Mouse (Mus musculus) embryonic facial prominence, embryonic 13.5 days (tissue): ENCODE results near the gene Mtus2. TPM values are rescaled to one million over a fixed set of nuclear protein-coding genes. Genes with fewer than 3 reads are reported as not detected.
A peak's percentile ranks its signal among the peaks of the same experiment; 100 is the strongest.

Experiments
- ATAC-seq: fragments of 200-750 bp; cut with Nextera tagmentation; 2 replicates; pipeline ENCODE4 v1.8.0; 2017; ENCODE audit warnings: low read depth; ENCODE audit not compliant: insufficient number of reproducible peaks, insufficient read depth, low FRiP score, low TSS enrichment
- H3K27ac ChIP-seq: fragments of 300-500 bp; sonication (generic); 2 replicates; pipeline ENCODE4 v1.5.1; 2015; ENCODE audit warnings: moderate library complexity, mild to moderate bottlenecking, inconsistent platforms
- H3K27me3 ChIP-seq: fragments of 300-500 bp; sonication (generic); 2 replicates; pipeline ENCODE4 v1.6.1; 2015; ENCODE audit warnings: mild to moderate bottlenecking, inconsistent platforms
- H3K36me3 ChIP-seq: fragments of 300-500 bp; sonication (generic); 2 replicates; pipeline ENCODE4 v1.6.1; 2015; ENCODE audit warnings: mild to moderate bottlenecking, inconsistent platforms
- H3K4me1 ChIP-seq: fragments of 300-500 bp; sonication (generic); 2 replicates; pipeline ENCODE4 v1.6.1; 2015; ENCODE audit warnings: inconsistent platforms
- H3K4me2 ChIP-seq: fragments of 300-500 bp; sonication (generic); 2 replicates; pipeline ENCODE4 v1.6.1; 2015; ENCODE audit warnings: moderate library complexity, mild to moderate bottlenecking, inconsistent platforms
- H3K4me3 ChIP-seq: fragments of 300-500 bp; sonication (generic); 2 replicates; pipeline ENCODE4 v1.5.1; 2015; ENCODE audit warnings: mild to moderate bottlenecking, inconsistent platforms
- H3K9ac ChIP-seq: fragments of 300-500 bp; sonication (generic); 2 replicates; pipeline ENCODE4 v1.6.1; 2015; ENCODE audit warnings: mild to moderate bottlenecking, inconsistent platforms
- H3K9me3 ChIP-seq: fragments of 300-500 bp; sonication (generic); 2 replicates; pipeline ENCODE4 v1.6.1; 2016; ENCODE audit warnings: inconsistent platforms
- WGBS: fragments of 180-500 bp; shearing (Covaris S2); methylation state at CpG from one replicate; pipeline ENCODE4 v1.1.7; 2015; ENCODE audit warnings: mixed read lengths; 5-methylcytosine and 5-hydroxymethylcytosine counted together
- polyA plus RNA-seq: library from polyadenylated mRNA; unstranded; fragments of >200 nt; fragmentation: Nextera tagmentation; extraction: Ambion mirVana; gene quantifications from 2 replicates; pipeline ENCODE4 v1.2.1, GENCODE M21; 2015

Gene Mtus2
- polyA plus RNA-seq, 1 experiment from 2014 or later: 8.1 TPM

- WGBS: 94% methylated on average over 6 of the region's 6 CpGs
- no peak for ATAC-seq
- H3K4me2 ChIP-seq: no peak overlapping the region
Observed at GRCm38 (mm10) chr5:148357168-148357567, 400.0 kb downstream of the Mtus2 start.

GRCm38 (mm10) chr5:148359131-148359530 lies 402.0 kb downstream of the Mtus2 start:
- H3K36me3 ChIP-seq: no peaks in the 10 kb centered on the region
- peaks cover 22% of the 10 kb centered on the region for H3K4me1 ChIP-seq
- H3K27me3 ChIP-seq: no peaks in the 10 kb centered on the region
- WGBS: 87% methylated on average over 11 of the region's 11 CpGs
- no peak overlapping the region for H3K4me3 ChIP-seq
- H3K4me2 ChIP-seq: no peak overlapping the region
- no peak overlapping the region for H3K27ac ChIP-seq
- no peak for ATAC-seq
- H3K9me3 ChIP-seq: no peaks in the 10 kb centered on the region
- no peak overlapping the region for H3K9ac ChIP-seq

More at GRCm38 (mm10) chr5:148357168-148357567, 400.0 kb downstream of the Mtus2 start:
- Histone ChIP-seq H3K27me3 (no peaks in the 10 kb centered on the region), H3K9me3 (no peaks in the 10 kb centered on the region), H3K36me3 (no peaks in the 10 kb centered on the region), H3K4me1 (peaks cover 18% of the 10 kb centered on the region), H3K4me3 (no peak overlapping the region), H3K27ac (no peak overlapping the region), H3K9ac (no peak overlapping the region)

- H3K4me1 ChIP-seq: peaks cover 22% of the 10 kb centered on the region
- ATAC-seq: peak; percentile 22; the same call in 1 of the 2 replicates
- no peak overlapping the region for H3K4me3 ChIP-seq
- no peaks in the 10 kb centered on the region for H3K27me3 ChIP-seq
- 40% methylated on average over 16 of the region's 16 CpGs for WGBS
- H3K4me2 ChIP-seq: no peak overlapping the region
- 0 out of 2 replicates have a peak overlapping the region, but pooled peaks have one; percentile 2 for H3K27ac ChIP-seq
- H3K9me3 ChIP-seq: no peaks in the 10 kb centered on the region
- H3K36me3 ChIP-seq: no peaks in the 10 kb centered on the region
- H3K9ac ChIP-seq: no peak overlapping the region
Observed at GRCm38 (mm10) chr5:148360922-148361758, 404.0 kb downstream of the Mtus2 start.

- Histone ChIP-seq H3K9me3 (no peaks in the 10 kb centered on the region), H3K27ac (0 out of 2 replicates have a peak overlapping the region, but pooled peaks have one; percentile 2), H3K4me3 (no peak overlapping the region), H3K36me3 (no peaks in the 10 kb centered on the region), H3K27me3 (no peaks in the 10 kb centered on the region), H3K9ac (no peak overlapping the region), H3K4me1 (peaks cover 26% of the 10 kb centered on the region), H3K4me2 (no peak overlapping the region)
- ATAC-seq: no peak
- WGBS: 14% methylated on average over 3 of the region's 3 CpGs
Observed at GRCm38 (mm10) chr5:148361759-148362010, 404.6 kb downstream of the Mtus2 start.

GRCm38 (mm10) chr5:148362296-148362695 lies 405.2 kb downstream of the Mtus2 start:
- Histone ChIP-seq H3K4me3 (no peak overlapping the region), H3K27me3 (no peaks in the 10 kb centered on the region), H3K4me2 (no peak overlapping the region), H3K27ac (no peak overlapping the region), H3K9ac (no peak overlapping the region), H3K36me3 (no peaks in the 10 kb centered on the region), H3K4me1 (peaks cover 28% of the 10 kb centered on the region), H3K9me3 (no peaks in the 10 kb centered on the region)
- 97% methylated on average over 7 of the region's 7 CpGs for WGBS
- ATAC-seq: no peak

GRCm38 (mm10) chr5:148363441-148364113 lies 406.5 kb downstream of the Mtus2 start:
- no peaks in the 10 kb centered on the region for H3K36me3 ChIP-seq
- no peak for ATAC-seq
- H3K27ac ChIP-seq: no peak overlapping the region
- no peaks in the 10 kb centered on the region for H3K9me3 ChIP-seq
- no peak overlapping the region for H3K4me2 ChIP-seq
- WGBS: 88% methylated on average over 22 of the region's 22 CpGs
- H3K4me3 ChIP-seq: no peak overlapping the region
- no peak overlapping the region for H3K9ac ChIP-seq
- H3K27me3 ChIP-seq: no peaks in the 10 kb centered on the region
- H3K4me1 ChIP-seq: peaks cover 28% of the 10 kb centered on the region

Other genes starting within 250 kb of the Mtus2 start
- 8.8 and 10.0 TPM in 2 replicates for gene Flt1, start 231.3 kb upstream of the Mtus2 start, polyA plus RNA-seq
- 438 and 500 TPM in 2 replicates for gene Pomp, start 96.9 kb upstream of the Mtus2 start, polyA plus RNA-seq
- gene Slc46a3, start 62.5 kb upstream of the Mtus2 start, polyA plus RNA-seq: 2.0 and 3.2 TPM in 2 replicates